Mouse (Mus musculus): Measurements from ENCODE around the gene Shank2.

- TF ChIP-seq CTCF (IDR thresholded peaks at IDR 0.05; ENCODE audit: low read depth) (no peak), EP300 (IDR thresholded peaks at IDR 0.05; ENCODE audit: low read depth) (no peak)
Observed at GRCm38 (mm10) chr7:144174329-144174728, 172.6 kb downstream of the Shank2 start.
